Mouse (Mus musculus) CH12F3 (cell line): ENCODE data around the gene Ccr4.

Experiments used
- in situ Hi-C: fragments of 300-500 bp; cut with MboI; formaldehyde crosslinking; loops from 2 replicates; pipeline ENCODE4 v1.14.3; 2020; ENCODE audit warnings: low sequenced_read_pairs

Ccr4 gene

DNA sequence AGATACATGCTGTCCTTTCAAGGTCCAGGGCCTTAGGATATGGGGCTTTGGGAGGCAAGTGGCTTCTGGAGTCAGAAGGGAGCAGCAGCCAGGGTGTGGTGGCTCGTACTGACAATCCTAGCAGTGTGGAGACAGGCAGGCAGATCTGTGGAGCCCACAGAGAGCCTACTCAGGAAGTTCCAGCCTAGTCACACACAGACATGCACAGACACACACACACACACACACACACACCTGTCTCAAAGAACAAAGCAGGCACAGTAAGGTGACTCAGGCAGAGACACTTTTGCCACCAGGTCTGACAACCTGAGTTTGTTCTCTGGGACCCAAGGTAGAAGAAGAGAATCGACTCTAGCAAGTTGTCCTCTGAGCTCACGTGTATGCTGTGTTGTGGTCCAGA, 23.8 kb downstream of the Ccr4 start:
- in situ Hi-C loops, result no loop called here

DNA sequence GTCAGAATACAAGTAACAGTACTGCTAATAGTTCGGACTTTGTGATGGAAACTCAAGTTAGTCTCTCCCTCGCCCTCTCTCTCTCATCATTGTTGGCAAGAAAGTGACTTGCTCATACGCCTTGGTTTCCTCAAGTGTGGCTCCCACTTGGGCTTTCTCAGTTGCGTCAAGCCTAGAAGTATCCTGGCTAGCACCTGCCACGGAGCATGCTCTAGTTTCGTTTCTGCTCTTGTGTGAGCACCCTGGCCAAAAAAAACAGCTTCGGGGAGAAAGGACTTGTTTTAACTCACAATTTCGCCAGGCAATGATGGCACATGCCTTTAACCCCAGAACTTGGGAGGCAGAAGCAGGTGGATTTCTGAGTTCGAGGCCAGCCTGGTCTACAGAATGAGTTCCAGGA, 27.7 kb downstream of the Ccr4 start:
- in situ Hi-C loops, result no loop called here

DNA sequence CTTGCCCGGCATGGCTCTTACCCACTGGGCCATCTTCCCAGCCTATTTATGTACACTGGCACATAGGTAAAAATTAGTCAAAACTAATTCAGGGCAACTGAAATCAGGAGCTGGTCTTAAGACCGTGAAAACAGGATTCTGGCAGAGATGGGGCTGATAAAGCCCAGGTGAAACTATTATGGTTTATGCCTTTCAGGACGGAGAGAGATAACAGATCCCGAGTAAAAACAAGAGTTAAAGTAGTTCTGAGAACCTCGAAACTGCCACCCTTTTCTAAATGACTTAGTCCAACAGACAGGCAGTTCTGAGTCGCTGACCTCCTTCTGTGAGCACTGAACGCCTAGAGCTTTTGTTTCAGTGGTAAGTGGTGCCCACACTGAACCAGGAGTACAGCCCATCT, 32.8 kb downstream of the Ccr4 start:
- in situ Hi-C loops, result no loop called here

DNA sequence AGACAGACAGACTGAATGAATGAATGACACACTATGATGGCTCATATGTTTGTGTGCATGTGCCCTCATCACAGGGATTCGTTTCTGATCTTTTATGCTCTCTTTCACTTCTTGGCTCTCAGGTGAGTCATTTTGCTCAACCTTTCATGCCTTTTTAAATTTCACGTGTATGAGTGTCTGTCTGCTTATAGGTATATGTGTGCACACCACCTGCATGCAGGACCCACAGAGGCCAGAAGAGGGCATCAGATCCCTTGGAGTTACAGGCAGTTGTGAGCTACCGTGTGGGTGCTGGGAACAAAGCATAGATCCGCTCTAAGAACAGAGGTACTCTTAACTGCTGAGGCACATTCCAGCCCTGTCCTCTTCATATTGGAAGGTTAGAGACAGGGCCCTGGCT, 36.0 kb downstream of the Ccr4 start:
- in situ Hi-C loops, result no loop called here

DNA sequence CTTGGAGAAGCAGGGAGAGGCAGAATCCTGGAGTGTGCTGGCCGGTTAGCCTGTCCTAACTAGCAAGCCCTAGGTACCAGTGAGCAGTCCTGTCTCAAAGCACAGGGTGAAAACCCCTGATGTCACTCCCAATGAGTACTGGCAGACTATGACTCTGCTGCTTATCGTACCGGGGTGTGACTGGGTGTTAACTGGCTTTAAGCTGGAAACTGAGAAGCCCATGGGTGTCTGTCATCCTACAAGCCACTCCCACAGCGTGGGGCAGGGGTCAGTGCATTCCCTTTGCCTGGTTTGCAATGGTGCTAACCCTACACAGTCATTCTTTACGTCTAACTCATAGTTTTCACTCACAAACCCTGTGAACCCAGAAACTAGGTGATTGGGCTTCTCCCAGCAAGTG, 36.5 kb downstream of the Ccr4 start:
- in situ Hi-C loops, result no loop called here

DNA sequence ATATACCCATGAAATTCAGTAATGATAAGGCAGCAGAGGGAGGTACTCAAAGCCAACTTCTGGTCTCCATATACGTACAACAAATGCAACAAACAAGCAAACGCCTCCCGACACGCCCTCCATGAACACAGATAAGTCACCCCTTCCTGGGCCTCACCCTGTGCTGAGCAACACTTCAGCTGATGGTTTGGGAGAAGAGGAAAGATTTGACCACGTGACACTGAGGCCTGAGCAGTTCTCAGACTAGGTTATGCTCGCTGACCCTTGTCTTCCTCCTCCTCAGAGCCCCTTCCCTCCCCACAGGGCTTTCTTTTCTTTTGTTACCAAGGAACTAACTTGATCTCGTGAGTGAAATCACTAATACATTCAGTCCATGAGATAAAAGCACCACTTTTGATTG, 37.8 kb downstream of the Ccr4 start:
- in situ Hi-C loops, result no loop called here

DNA sequence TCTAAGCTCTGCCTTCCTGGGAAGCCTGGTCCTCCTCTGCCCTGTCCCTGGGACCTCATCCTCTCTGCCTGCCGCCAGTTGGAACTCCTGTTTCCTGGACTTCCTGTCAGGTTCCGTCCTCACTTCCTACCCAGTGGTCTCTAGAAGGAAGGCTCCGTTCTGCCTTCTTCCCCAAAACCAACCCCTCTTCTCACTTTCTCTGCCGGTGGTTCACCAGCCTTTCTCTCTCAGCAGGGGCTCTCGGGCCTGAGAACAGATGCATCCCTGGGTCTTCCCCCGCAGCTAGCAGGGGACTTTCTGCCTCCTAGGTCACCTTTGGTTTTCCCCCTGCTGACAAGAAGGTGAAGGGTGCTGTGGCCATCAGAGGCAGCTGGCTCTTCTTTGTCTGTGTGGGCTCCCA, 39.3 kb downstream of the Ccr4 start:
- in situ Hi-C loops, result no loop called here

DNA sequence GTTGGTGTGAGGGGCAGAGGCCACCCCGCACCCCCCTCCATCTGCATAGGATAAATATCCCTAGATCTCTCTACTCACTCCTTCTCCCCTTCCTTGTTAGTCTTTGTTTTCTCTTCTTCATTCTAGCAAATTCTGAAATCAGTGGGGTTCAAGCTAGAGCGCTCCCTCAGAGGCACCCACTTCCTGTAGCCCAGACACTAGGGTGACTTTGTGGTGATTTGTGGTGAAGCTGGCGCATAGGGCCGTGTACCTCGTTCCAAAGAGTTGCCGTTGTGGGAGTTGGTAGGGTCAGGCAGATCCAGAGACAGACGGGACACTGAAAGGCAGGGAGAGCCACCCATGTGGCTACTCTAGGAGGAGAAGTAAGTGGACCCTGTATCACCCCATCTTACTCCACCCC, 42.1 kb downstream of the Ccr4 start:
- in situ Hi-C loops, result no loop called here

DNA sequence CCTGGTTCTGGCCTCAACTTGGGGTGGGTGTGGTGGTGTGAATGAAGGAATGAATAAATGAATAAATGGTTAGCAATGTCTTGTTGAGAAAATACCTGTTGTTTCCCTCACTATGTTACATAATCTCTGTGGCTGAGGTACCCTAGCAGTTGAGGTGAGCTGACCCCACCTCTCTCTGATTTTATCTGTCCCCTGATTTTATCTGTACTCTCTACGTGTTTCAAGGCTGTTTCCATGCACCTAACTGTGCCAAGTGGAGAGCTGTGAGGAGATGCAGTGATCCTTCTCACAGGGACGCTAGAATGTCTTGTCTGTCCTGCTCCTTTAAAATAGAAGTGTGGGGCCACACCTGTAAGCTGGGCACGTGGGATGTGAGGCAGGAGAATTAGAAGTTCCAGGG, 46.3 kb downstream of the Ccr4 start:
- in situ Hi-C loops, result no loop called here

DNA sequence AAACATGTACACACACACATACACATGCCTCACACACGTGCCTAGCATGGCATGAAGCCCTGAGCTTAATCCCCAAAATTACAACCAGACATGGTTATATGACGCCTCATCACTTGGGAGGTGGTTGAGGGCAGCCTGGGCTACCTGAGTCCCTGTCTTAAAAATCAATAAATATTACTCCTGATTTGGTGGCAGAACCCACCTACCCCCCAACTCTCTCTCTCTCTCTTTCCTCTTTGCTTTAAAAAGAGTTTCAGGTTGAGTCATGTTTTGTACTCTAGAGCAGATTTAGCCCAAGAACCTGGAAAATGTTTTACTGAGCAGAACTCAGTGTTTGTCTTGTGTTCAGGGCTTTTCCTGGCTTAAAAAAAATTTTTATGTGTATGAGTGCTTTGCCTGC, 49.3 kb downstream of the Ccr4 start:
- in situ Hi-C loops, result no loop called here

DNA sequence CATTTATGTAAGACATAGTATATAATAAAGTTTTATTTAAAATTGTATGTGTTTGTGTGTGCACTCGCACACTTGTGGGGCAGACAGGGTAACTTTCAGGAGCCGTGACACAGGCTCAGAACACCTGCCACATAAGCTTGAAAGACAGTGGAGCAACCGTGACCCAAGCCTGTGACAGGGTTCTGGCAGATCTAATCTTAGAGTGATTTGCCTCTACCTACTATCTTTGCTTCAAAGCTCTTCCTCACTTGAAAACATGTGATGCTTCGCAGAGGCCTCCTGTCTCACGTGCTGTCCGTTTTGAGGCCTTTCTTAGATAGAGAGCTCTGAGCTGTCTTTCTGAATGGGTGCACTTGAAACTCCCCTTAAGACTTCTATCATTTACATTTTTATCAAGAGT, 52.3 kb downstream of the Ccr4 start:
- in situ Hi-C loops, result no loop called here

DNA sequence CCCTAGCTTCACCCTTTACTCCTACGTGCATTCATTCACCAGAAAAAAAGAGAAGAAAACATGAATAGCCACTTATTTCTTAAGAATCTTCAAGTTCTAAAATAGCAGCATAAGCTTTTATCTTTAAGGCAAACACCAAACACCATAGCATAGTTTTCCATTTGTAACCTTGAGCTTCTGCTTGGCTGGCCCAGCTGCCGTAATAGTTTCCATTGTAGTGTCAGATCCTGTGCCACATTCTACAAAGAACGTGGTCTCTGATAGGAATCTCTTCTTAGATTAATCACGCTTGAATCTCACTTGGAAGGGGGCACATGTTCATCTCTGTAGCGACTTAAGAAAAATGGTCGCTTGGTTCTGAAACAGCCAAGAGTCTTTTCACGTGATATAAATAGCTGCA, 53.1 kb downstream of the Ccr4 start:
- in situ Hi-C loops, result no loop called here

DNA sequence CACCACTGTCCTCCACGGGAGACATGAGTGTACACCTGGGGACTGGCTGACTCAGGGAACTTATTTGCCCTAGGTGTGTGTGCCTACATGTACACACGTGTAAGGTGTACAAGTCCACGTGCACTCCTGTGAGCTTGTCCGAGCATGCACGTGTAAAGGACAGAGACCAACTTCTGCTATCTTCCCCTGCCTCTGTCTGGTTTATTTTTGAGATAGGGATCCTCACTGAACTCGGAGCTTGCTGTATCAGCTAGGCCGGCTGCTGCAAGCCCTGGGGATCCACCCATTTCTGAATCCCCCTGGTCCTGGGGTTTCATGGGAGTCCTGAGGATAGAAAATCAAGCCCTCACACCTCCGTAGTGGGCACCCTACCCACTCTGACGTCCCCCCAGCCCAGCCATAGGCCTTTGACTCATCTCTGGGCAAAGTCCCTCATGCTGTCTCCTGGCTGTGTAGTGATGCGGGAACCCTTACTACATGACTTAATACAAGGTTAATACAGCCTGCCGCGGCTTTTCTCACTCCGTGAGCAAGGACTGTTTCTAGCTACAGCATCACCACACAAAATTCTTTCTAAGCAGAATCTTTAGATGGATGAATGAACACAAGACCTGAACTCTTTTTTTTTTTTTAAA, 55.5 kb downstream of the Ccr4 start:
- in situ Hi-C loops, result no loop called here

DNA sequence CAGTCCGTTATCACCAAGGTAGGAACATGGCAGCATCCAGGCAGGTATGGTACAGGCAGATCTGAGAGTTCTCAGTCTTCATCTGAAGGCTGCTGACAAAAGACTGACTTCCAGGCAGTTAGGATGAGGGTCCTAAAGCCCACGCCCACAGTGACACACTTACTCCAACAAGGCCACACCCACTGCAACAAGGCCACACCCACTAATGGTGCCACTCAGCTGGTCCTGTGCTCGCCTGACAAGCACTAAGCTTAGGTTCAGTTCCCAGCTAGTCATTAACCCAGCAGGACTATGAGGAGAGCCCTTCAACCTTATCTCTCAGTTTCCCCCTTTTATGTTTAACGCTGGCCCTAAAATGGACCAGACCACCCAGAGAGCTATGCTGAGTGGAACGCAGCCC, 56.0 kb downstream of the Ccr4 start:
- in situ Hi-C loops, result no loop called here

DNA sequence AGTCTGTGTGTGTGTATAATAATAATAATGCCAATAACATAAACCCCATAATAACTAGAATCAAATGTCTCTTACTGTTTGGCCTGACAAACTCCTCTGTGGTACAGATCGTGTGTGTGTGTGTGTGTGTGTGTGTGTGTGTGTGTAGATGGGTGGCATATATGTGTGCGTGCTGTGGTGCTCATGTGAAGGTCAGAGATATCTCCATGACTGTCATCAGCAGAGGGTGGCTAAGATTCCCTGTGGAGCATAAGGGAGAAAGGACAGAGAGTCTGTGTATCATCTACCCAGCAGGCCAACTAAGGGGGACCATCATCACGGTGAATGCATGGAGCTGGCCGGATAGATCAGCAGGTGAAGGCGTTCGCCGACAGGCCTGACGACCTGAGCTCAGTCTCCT, 57.8 kb downstream of the Ccr4 start:
- in situ Hi-C loops, result no loop called here

DNA sequence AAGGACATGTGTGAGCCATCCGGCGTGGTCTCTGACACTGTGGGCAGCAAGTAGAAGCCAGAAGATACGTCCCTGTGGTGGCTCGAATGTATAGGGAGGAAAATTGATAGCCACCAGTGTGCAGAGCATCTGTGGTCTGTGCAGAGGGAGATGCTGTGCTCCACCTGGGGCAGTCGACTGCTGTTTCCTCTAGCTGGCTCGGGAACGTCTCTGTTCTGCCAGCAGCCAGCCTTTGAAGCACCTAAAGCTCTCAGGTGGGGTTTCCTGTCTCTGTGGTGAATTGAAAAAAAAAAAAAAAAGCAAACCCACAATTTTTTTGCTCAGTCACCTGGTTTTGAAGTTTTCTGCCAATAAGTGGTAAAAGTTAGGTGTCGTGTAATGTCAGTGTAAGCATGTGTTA, 61.4 kb downstream of the Ccr4 start:
- in situ Hi-C loops, result no loop called here

DNA sequence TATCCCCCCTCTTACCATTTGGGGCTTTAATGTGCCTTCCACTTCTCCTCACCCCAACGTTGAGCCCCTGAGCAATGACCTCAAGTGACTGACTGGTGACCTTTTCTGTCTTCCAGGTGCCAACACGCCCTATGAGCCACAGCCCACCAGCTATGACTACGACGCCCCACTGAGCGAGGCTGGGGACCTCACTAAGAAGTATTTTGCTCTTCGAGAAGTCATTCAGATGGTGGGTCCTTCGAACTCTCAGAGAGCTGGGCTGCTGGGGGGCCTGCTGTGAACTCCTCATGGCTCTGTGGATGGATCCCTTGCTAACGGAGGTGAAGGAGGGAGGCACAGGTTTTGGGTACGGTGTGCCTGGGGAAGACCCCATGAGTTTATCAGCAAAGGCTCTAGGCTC, 61.8 kb downstream of the Ccr4 start:
- in situ Hi-C loops, result no loop called here

DNA sequence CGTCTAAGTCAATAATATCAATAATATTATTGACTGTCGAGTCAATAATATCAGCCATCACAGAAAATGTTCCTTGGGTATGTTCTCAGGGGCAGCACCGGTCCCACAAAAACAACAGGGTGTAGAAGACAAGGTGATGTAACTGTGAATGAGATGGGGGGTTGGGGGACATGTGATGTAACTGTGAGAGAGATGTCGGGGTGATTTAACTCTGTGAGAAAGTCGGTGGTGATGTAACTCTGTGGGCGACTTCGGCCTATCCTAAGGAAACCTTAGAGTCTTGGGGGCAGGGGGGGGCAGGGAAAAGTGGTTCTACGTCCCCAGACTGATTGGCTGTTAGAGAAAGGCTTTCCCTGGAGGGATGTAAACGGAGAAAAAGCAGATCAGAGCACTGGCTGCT, 62.5 kb downstream of the Ccr4 start:
- in situ Hi-C loops, result no loop called here

DNA sequence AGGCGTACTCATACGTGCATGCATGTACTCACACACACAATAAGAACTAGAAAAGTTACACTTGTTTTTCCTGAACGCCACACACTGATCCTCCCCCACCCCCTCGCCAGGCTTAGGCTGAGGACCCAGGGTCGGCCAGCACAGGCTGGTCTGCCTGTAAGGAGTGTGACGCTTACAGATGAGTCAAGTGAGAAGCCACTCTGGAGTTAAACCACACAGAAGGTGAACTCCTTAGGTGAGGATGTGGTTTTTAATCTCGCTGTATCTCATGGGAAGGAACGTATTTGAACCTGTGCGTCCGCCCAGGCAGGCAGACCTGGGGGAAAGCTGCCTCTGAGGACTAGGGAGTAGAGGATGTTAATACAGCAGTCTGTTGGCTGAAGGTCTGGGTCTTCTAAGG, 64.2 kb downstream of the Ccr4 start:
- in situ Hi-C loops, result no loop called here
